Mouse (Mus musculus) brain, adult 10 weeks (tissue): Measurements from ENCODE around the gene Ctc1. TPM values are rescaled to one million over a fixed set of nuclear protein-coding genes. Genes with fewer than 3 reads are reported as not detected.

Source experiments
- polyA plus RNA-seq: library from polyadenylated mRNA; stranded (reverse); fragments of 350-450 nt; fragmentation: Illumina TruSeq; extraction: RNeasy Lipid Tissue Mini Kit (QIAGEN cat#74804); gene quantifications from one replicate; pipeline ENCODE4 v1.2.3, GENCODE M21; 2015; ENCODE audit warnings: low read depth, low replicate concordance

Gene Ctc1
- polyA plus RNA-seq = 35.5 TPM

GRCm38 (mm10) chr11:69015644-69016441, at the start of gene Ctc1:
Ctc1 (plus strand) TSS chr11:69015911.

GRCm38 (mm10) chr11:68967337-68968282, 48.1 kb upstream of the Ctc1 start, which contains the start of gene Slc25a35:
Slc25a35 (plus strand) TSS chr11:68968131.

GRCm38 (mm10) chr11:68975085-68975484, 40.6 kb upstream of the Ctc1 start, which contains the start of gene Rangrf:
Rangrf (minus strand) TSS chr11:68975185.

GRCm38 (mm10) chr11:69008182-69009121, 7.3 kb upstream of the Ctc1 start, which contains the start of gene Pfas:
Pfas (minus strand) TSS chr11:69008460.

DNA sequence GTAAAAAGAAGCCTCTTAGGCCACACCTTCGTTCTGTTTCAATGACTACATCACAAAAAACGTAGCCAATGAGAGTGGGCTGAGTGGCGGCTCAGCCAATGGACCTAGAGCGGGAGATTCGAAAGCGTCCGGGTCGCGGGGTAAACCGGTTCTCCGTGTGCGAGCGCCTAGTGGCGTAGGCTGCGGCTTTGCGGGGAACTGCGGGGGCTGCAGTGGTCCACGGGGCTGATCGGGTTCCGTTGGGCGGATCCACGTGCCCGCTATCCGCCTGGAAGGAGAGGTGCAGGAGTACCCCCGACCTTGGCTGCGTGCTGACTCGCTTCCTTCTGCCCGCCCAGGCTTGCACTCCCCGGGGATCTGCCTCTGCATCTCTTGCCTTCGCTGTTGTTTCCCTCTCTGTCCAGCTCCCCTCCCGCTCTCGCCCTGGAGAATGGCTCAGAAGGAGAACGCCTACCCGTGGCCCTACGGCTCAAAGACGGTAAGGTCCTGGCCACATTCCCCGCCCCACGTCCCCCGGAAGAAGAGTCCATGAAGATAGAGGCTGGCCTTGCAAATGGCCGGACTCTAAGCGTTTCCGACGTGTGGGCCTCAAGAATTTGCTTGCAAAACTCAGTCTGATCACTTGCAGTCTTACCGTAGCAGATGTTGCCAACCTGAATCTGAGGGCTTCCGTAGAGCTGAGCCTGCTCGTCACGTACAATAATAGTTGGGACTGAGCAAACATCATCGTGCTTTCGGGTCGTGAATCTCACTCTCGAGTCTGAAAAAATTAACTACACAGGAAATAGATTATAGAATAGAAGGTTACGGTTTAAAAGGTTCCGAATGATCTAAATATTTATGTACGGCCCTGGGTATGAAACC, 30.1 kb downstream of the Ctc1 start, which contains the start of gene Aurkb:
Gene Aurkb, plus strand, starts transcription at position 117 of the 864 bp plus-strand sequence.

DNA sequence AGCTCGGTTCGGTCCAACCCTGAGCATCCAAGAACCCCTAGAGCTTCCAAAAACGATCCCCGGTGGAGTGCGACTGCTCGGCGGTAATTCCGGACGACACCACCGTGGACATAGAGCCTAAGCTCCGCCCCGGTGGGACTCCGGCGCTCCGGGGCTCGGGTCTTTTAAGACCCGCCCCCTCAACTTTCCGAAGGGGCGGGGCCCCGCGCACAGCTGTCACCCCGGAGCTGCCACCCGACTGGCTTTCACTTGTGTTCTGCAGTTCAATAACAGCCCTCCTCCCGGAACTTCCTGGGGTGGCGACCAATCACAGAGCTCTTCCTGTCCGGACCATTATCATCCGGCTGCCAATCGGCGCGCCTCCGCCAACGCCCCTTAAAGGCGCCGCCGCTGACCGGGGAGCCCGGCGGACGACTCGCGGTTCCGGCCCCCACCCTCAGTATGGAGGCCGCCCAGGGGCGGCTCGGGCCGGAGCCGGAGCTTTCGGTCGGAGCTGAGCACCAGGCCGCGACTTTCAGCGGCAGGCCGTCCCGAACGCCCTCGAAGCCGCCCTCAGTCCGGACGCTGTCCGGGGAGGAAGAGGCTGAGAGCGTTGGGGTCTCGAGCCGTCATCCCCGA, 43.8 kb downstream of the Ctc1 start, which contains the start of gene Borcs6:
Gene Borcs6, plus strand, starts transcription at position 361 of the 618 bp plus-strand sequence.

GRCm38 (mm10) chr11:69070590-69071222, 55.0 kb downstream of the Ctc1 start, which contains the start of gene Tmem107:
Tmem107 (plus strand) TSS chr11:69070806.

Other genes starting within 250 kb of the Ctc1 start
- 127 TPM for gene Ndel1, start 144.1 kb upstream of the Ctc1 start, polyA plus RNA-seq
- gene Rnf222, start 127.4 kb upstream of the Ctc1 start, polyA plus RNA-seq = not detected
- gene Rpl26, start 114.3 kb upstream of the Ctc1 start, polyA plus RNA-seq = 2,040 TPM
- 1.1 TPM for gene Odf4, start 88.8 kb upstream of the Ctc1 start, polyA plus RNA-seq
- 16.4 TPM for gene Arhgef15, start 58.4 kb upstream of the Ctc1 start, polyA plus RNA-seq
- 6.2 TPM for gene Slc25a35, start 47.8 kb upstream of the Ctc1 start, polyA plus RNA-seq
- 41.5 TPM for gene Rangrf, start 40.7 kb upstream of the Ctc1 start, polyA plus RNA-seq
- gene Pfas, start 7.5 kb upstream of the Ctc1 start, polyA plus RNA-seq = 11.4 TPM
- 0.54 TPM for gene Aurkb, start 29.7 kb downstream of the Ctc1 start, polyA plus RNA-seq
- gene Borcs6, start 43.8 kb downstream of the Ctc1 start, polyA plus RNA-seq = 25.8 TPM
- gene Tmem107, start 54.9 kb downstream of the Ctc1 start, polyA plus RNA-seq = 25.6 TPM
- gene Vamp2, start 72.6 kb downstream of the Ctc1 start, polyA plus RNA-seq = 1,029 TPM
- 47.8 TPM for gene Per1, start 79.3 kb downstream of the Ctc1 start, polyA plus RNA-seq
- 0.58 TPM for gene Hes7, start 104.5 kb downstream of the Ctc1 start, polyA plus RNA-seq
- gene 9130213A22Rik, start 106.7 kb downstream of the Ctc1 start, polyA plus RNA-seq = 0.67 TPM
- gene Aloxe3, start 110.0 kb downstream of the Ctc1 start, polyA plus RNA-seq = 3.9 TPM
- gene Alox12b, start 141.1 kb downstream of the Ctc1 start, polyA plus RNA-seq = 4.0 TPM
- gene Alox8, start 181.9 kb downstream of the Ctc1 start, polyA plus RNA-seq = 3.5 TPM
- 1.1 TPM for gene Gucy2e, start 221.1 kb downstream of the Ctc1 start, polyA plus RNA-seq